Mouse (Mus musculus) stomach, postnatal 0 days (tissue): Measurements from ENCODE around the gene Ccl17. TPM values are rescaled to one million over a fixed set of nuclear protein-coding genes. Genes with fewer than 3 reads are reported as not detected.

Experiments
- ATAC-seq: fragments of 200-750 bp; cut with Nextera tagmentation; 2 replicates; pipeline ENCODE4 v1.8.0; 2017; ENCODE audit not compliant: low FRiP score, low TSS enrichment
- DNase-seq: peaks from one replicate; pipeline ENCODE4 v3.0.0-alpha.2; 2016; ENCODE audit warnings: low spot score
- H3K27ac ChIP-seq: fragments of 300-500 bp; sonication (generic); replicated peaks from 2 replicates; pipeline ENCODE4 v1.5.1; 2014; ENCODE audit warnings: mild to moderate bottlenecking, control low read depth
- H3K27me3 ChIP-seq: fragments of 300-500 bp; sonication (generic); 2 replicates; pipeline ENCODE4 v1.6.1; 2014; ENCODE audit warnings: low read length; ENCODE audit not compliant: control insufficient read depth, insufficient read depth
- H3K36me3 ChIP-seq: fragments of 300-500 bp; sonication (generic); 2 replicates; pipeline ENCODE4 v1.6.1; 2014; ENCODE audit warnings: low read length, mixed read lengths; ENCODE audit not compliant: control insufficient read depth, insufficient read depth
- H3K4me1 ChIP-seq: fragments of 300-500 bp; sonication (generic); replicated peaks from 2 replicates; pipeline ENCODE4 v1.6.1; 2014; ENCODE audit warnings: antibody characterized with exemption; ENCODE audit not compliant: control insufficient read depth, insufficient read depth
- H3K4me2 ChIP-seq: fragments of 300-500 bp; sonication (generic); replicated peaks from 2 replicates; pipeline ENCODE4 v1.6.1; 2014; ENCODE audit warnings: low read depth, mild to moderate bottlenecking, control low read depth, moderate library complexity
- H3K4me3 ChIP-seq: fragments of 300-500 bp; sonication (generic); 2 replicates; pipeline ENCODE4 v1.5.1; 2014; ENCODE audit warnings: low read depth, low read length, control low read depth
- H3K9ac ChIP-seq: fragments of 300-500 bp; sonication (generic); 2 replicates; pipeline ENCODE4 v1.6.1; 2014; ENCODE audit warnings: mild to moderate bottlenecking, low read length, control low read depth, mixed read lengths
- H3K9me3 ChIP-seq: fragments of 300-500 bp; sonication (generic); 2 replicates; pipeline ENCODE4 v1.6.1; 2016; ENCODE audit warnings: low read length; ENCODE audit not compliant: control insufficient read depth
- CTCF ChIP-seq: IDR thresholded peaks from 2 replicates; pipeline ENCODE4 v1.5.1; 2016; ENCODE audit warnings: antibody characterized with exemption, low read depth, mild to moderate bottlenecking, moderate library complexity
- EP300 ChIP-seq: optimal IDR thresholded peaks from 2 replicates; pipeline ENCODE3; 2016; ENCODE audit warnings: antibody characterized with exemption
- WGBS: fragments of 180-500 bp; shearing (Covaris S2); extraction: QIAGEN DNeasy Blood & Tissue Kit; methylation state at CpG from one replicate; pipeline ENCODE4 v1.1.7; 2014; 5-methylcytosine and 5-hydroxymethylcytosine counted together
- polyA plus RNA-seq: library from polyadenylated mRNA; unstranded; fragments of >200 nt; fragmentation: Nextera tagmentation; extraction: Ambion mirVana; gene quantifications from 2 replicates; pipeline ENCODE4 v1.2.1, GENCODE M21; 2015

The Ccl17 gene
- polyA plus RNA-seq, 1 experiment from 2014 or later: 0.55 TPM

DNA sequence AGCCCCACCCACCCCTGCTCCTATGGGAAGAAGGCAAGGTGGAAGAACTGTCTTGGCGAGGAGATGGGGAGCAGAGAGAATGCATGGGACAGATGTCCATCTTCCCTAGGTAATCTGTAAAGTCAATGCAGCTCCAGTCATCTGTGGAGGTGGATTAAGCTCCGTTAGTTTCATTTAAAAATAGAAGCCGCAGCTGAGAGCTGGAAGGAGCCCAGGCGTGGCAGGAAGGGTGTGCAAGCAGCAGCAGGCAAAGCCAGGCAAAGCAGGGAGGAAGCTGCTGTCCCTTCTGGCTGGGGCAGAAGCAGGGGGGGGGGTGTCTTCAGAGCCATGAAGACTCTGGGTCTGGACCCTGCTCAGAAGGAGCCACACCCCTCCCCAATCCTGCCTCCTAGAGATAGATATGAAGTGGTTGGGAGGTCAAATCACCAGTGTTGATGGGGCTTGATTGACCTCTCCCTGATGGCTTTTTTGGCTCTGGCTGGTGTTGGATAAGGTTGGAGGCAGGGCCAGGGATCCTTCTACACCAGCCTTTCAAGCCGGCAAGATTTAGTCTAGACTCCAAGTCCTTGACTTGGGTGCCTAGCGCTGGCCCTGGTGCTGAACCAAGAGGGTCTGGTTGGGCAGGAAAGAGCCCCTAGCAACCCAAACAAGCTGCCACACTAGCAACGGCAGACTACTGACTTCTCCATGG lies 9.8 kb upstream of the Ccl17 start:
- TF ChIP-seq EP300: no peak
- TF ChIP-seq CTCF: no peak
- ATAC-seq (no peak), DNase-seq (no peak)
- H3K4me2 ChIP-seq: no peak overlapping the region
- 54% methylated on average over 7 of the region's 7 CpGs for WGBS
- H3K27ac ChIP-seq: no peak overlapping the region
- H3K27me3 ChIP-seq: no peaks in the 10 kb centered on the region
- H3K36me3 ChIP-seq: no peaks in the 10 kb centered on the region
- H3K9ac ChIP-seq: no peak overlapping the region
- no peaks in the 10 kb centered on the region for H3K4me1 ChIP-seq
- no peaks in the 10 kb centered on the region for H3K9me3 ChIP-seq
- H3K4me3 ChIP-seq: no peak overlapping the region

DNA sequence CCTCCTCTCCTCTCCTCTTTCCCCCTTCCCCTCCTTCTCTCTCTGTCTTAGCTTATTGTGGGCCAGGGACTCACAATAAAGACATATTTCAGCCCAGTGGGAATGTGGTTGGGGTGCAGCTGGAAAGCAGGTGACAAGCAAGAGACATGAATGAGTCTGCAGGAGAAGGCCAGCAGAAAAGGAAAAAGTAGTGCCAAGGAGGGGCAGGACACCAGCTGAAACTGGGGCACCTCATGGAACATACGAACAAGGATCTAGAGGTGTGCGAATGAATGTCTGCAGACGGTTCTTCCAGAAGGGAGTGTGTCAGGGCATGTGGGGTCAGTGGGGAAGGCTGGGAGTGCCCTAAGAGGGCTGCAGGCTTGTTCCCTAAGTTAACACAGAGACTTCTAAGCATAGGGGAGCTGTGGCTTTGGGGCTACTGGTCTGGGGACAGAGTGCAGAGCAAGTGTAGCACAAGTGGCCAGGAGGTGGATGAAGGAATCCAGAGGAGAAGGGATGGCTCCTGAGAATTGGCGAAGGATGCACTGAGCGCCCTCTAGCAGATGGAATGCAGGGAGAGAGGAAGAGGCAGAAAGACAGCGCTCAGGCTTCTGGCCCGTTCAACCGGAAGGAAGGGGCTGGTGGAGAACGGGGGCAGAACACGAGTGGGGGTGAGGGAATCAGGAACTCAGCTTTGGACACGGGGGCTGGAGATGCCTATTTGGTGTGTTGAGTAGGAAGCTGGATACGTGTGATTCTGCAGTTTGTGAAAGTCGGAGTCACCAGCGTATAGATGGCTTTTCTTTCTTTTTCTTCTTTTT lies 8.8 kb upstream of the Ccl17 start:
- Histone ChIP-seq H3K9ac (no peak overlapping the region), H3K4me3 (no peak overlapping the region), H3K4me2 (no peak overlapping the region), H3K27ac (no peak overlapping the region), H3K27me3 (no peaks in the 10 kb centered on the region), H3K4me1 (no peaks in the 10 kb centered on the region), H3K36me3 (no peaks in the 10 kb centered on the region), H3K9me3 (no peaks in the 10 kb centered on the region)
- DNase-seq: peak; percentile 39
- ATAC-seq: peak; percentile 32; the same call in 1 of the 2 replicates
- TF ChIP-seq EP300 (no peak), CTCF (peak; percentile 79)
- WGBS: 43% methylated on average over 14 of the region's 14 CpGs

DNA sequence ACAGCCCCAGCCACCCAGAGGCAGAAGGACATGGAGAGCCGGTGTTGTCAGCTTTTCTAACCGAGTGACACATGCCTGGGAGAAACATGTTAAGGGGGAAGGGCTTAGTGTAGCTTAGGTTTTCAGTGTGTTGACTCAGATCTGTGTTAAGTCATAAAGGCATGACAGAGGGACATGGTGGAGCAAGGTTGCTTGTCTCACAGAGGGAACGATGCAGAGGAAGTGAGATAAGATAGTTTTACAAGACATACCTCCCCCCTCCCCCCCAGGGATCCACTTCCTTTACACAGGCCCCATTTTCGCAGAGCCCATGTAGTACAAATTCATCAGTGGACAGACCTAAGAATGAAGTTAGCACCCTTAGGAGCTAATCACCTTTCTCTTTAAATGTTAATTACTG lies 7.9 kb upstream of the Ccl17 start:
- Histone ChIP-seq H3K36me3 (no peaks in the 10 kb centered on the region), H3K27me3 (no peaks in the 10 kb centered on the region), H3K27ac (no peak overlapping the region), H3K4me1 (no peaks in the 10 kb centered on the region), H3K4me2 (no peak overlapping the region), H3K4me3 (no peak overlapping the region), H3K9ac (no peak overlapping the region), H3K9me3 (no peaks in the 10 kb centered on the region)
- DNase-seq (no peak), ATAC-seq (no peak)
- WGBS: 62% methylated on average over 4 of the region's 4 CpGs
- no peak for TF ChIP-seq CTCF
- TF ChIP-seq EP300: no peak

DNA sequence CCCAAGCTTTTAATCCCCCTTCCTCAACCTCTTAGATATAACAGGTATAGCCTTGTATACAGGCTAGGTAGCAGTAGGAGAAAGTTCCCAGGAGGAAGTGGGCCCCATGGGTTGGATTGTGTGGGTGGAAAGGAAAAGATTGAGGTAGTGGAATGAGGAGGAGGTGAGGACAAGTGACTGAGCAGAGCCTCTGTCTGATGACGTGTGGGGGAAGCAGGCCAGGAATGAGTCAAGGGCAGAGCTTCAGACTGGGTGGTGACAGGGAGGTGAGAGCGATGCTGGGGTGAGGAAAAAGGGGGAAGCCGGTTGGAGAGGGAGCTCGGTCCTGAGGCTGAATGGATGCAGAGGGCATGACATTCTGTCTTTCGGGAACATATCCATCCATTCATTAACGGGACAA lies 6.7 kb upstream of the Ccl17 start:
- no peaks in the 10 kb centered on the region for H3K36me3 ChIP-seq
- no peak overlapping the region for H3K4me3 ChIP-seq
- H3K9me3 ChIP-seq: no peaks in the 10 kb centered on the region
- TF ChIP-seq CTCF (no peak), EP300 (no peak)
- no peak overlapping the region for H3K9ac ChIP-seq
- WGBS: 62% methylated on average over 6 of the region's 6 CpGs
- no peaks in the 10 kb centered on the region for H3K27me3 ChIP-seq
- no peak for ATAC-seq
- no peak overlapping the region for H3K27ac ChIP-seq
- no peaks in the 10 kb centered on the region for H3K4me1 ChIP-seq
- no peak for DNase-seq
- H3K4me2 ChIP-seq: no peak overlapping the region

DNA sequence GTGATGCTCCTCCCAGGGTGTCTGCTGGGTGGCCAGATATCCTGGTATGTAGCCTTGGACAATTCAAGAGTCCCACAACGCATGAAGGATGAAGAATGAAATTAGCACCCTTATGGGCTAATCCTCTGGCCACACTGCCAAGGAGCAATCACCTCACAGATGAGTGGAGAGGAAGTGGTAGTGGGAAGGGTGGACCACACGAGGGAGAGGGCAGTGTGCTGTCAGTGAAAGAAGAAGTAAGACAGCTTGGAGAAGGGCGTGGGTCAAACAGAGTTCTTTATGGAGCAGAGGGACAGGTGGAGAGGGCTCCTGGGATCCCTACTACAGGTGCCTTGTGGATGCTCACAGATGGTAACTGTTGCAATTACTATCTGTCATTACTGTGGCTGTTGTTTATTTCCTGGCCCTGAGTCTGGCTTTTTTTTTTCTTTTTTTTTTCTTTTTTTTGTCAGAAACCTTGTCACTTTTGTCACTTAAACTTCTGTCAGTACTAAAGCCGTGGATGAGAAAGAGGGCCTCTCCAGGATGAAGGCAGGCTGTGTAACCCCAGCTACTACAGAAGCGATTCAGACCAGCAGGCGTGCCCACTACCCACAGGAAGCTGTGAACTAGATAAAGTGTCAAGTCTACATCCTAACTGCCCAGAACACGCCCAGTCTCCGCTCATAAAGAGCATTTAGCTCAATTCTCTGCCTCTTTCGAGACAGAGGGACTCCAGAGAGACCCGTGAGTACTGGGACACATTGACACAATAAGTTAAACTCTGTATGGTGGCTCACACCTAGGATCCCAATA lies 5.5 kb upstream of the Ccl17 start:
- 69% methylated on average over 10 of the region's 10 CpGs for WGBS
- Histone ChIP-seq H3K9ac (no peak overlapping the region), H3K4me2 (no peak overlapping the region), H3K4me3 (no peak overlapping the region), H3K27ac (no peak overlapping the region), H3K36me3 (no peaks in the 10 kb centered on the region), H3K27me3 (no peaks in the 10 kb centered on the region), H3K9me3 (no peaks in the 10 kb centered on the region), H3K4me1 (no peaks in the 10 kb centered on the region)
- DNase-seq (no peak), ATAC-seq (no peak)
- TF ChIP-seq CTCF: no peak
- TF ChIP-seq EP300: no peak
